Mouse (Mus musculus) heart, postnatal 14 days (tissue): ENCODE measurements around the gene Ndufs4. TPM values are rescaled to one million over a fixed set of nuclear protein-coding genes. Genes with fewer than 3 reads are reported as not detected.
"Not testable (repeated sequence)": the region's sequence is repeated elsewhere in the genome, so short reads cannot be mapped to it uniquely, and the experiment has no call there.

Experiments used
- DNase-seq, 2 experiments: peaks; one replicate each; pipeline ENCODE4 v3.0.0; 2021 to 2022
- intact Hi-C: fragments of 180-260 bp; cut with DNase I; formaldehyde crosslinking; loops from one replicate; pipeline ENCODE4 v1.15.1; 2025
- total RNA-seq, 2 experiments: library from RNA; stranded (reverse); gene quantifications; 2 replicates each; pipeline ENCODE4 v1.2.3; 2021

Ndufs4 gene
- total RNA-seq, 2 experiments from 2014 or later: 507 to 527 TPM

GRCm38 (mm10) chr13:114344220-114344973, 43.7 kb downstream of the Ndufs4 start:
- DNase-seq: no peak
- intact Hi-C loops: no loop called here

GRCm38 (mm10) chr13:114343001-114343400, 45.1 kb downstream of the Ndufs4 start:
- intact Hi-C loops: no loop called here

GRCm38 (mm10) chr13:114319835-114320389, 68.1 kb downstream of the Ndufs4 start:
- DNase-seq: no peak
- intact Hi-C loops: no loop called here

More at GRCm38 (mm10) chr13:114343001-114343400, 45.1 kb downstream of the Ndufs4 start:
- no peak for DNase-seq

- DNase-seq: no peak
- intact Hi-C loops: no loop called here
Measured at GRCm38 (mm10) chr13:114319136-114319535, 68.9 kb downstream of the Ndufs4 start.

GRCm38 (mm10) chr13:114315374-114315773, 72.7 kb downstream of the Ndufs4 start:
- intact Hi-C loops: no loop called here
- no peak for DNase-seq

- intact Hi-C loops: no loop called here
- no peak for DNase-seq
Measured at GRCm38 (mm10) chr13:114314953-114315352, 73.1 kb downstream of the Ndufs4 start.

GRCm38 (mm10) chr13:114310591-114310990, 77.5 kb downstream of the Ndufs4 start:
- intact Hi-C loops: no loop called here
- no peak for DNase-seq

GRCm38 (mm10) chr13:114304684-114305083, 83.4 kb downstream of the Ndufs4 start:
- no peak for DNase-seq
- intact Hi-C loops: no loop called here

GRCm38 (mm10) chr13:114303466-114304175, 84.4 kb downstream of the Ndufs4 start:
- no peak for DNase-seq
- intact Hi-C loops: no loop called here

- DNase-seq: no peak
- intact Hi-C loops: no loop called here
Measured at GRCm38 (mm10) chr13:114297761-114298160, 90.3 kb downstream of the Ndufs4 start.

- peak in 1 of 2 experiments; percentile 9 for DNase-seq
- intact Hi-C loops: no loop called here
Measured at GRCm38 (mm10) chr13:114296556-114296955, 91.5 kb downstream of the Ndufs4 start.

GRCm38 (mm10) chr13:114289411-114289810, 98.6 kb downstream of the Ndufs4 start:
- no peak for DNase-seq
- intact Hi-C loops: loop anchor here (10.0 kb wide), 1 partner anchor 165 kb away; the partner anchor contains the start of gene Fst

- DNase-seq: no peak
- intact Hi-C loops: loop anchor here (10.0 kb wide), 1 partner anchor 166 kb away; the partner anchor contains the start of gene Fst
Measured at GRCm38 (mm10) chr13:114288511-114288910, 99.5 kb downstream of the Ndufs4 start.

- intact Hi-C loops: loop anchor here (5.0 kb wide), 1 partner anchor 201 kb away; no protein-coding TSS in a partner anchor
- DNase-seq: not testable (repeated sequence)
Measured at GRCm38 (mm10) chr13:114278690-114279089, 109.4 kb downstream of the Ndufs4 start.

GRCm38 (mm10) chr13:114277277-114277676, 110.8 kb downstream of the Ndufs4 start:
- DNase-seq: no peak
- intact Hi-C loops: loop anchor here (5.0 kb wide), 1 partner anchor 200 kb away; no protein-coding TSS in a partner anchor

GRCm38 (mm10) chr13:114271410-114272105, 116.5 kb downstream of the Ndufs4 start:
- intact Hi-C loops: no loop called here
- DNase-seq: no peak

- DNase-seq: no peak
- intact Hi-C loops: no loop called here
Measured at GRCm38 (mm10) chr13:114267741-114268140, 120.3 kb downstream of the Ndufs4 start.

- DNase-seq: no peak
- intact Hi-C loops: no loop called here
Measured at GRCm38 (mm10) chr13:114260486-114261205, 127.4 kb downstream of the Ndufs4 start.

GRCm38 (mm10) chr13:114254697-114255096, 133.4 kb downstream of the Ndufs4 start:
- intact Hi-C loops: no loop called here
- no peak for DNase-seq
